Mouse (Mus musculus) heart, embryonic 13.5 days (tissue): ENCODE data around the gene Mei1. TPM values are rescaled to one million over a fixed set of nuclear protein-coding genes. Genes with fewer than 3 reads are reported as not detected.

ENCODE experiments used
- ATAC-seq: fragments of 200-750 bp; cut with Nextera tagmentation; 2 replicates; pipeline ENCODE4 v1.8.0; 2017; ENCODE audit warnings: moderate TSS enrichment; ENCODE audit not compliant: insufficient number of reproducible peaks, low FRiP score, low TSS enrichment; ENCODE audit errors: extremely low read depth
- H3K27ac ChIP-seq: fragments of 300-500 bp; sonication (generic); replicated peaks from 2 replicates; pipeline ENCODE4 v1.5.1; 2015; ENCODE audit warnings: moderate library complexity, mild to moderate bottlenecking, inconsistent platforms
- H3K27me3 ChIP-seq: fragments of 300-500 bp; sonication (generic); replicated peaks from 2 replicates; pipeline ENCODE4 v1.6.1; 2015; ENCODE audit warnings: mild to moderate bottlenecking, inconsistent platforms
- H3K36me3 ChIP-seq: fragments of 300-500 bp; sonication (generic); 2 replicates; pipeline ENCODE4 v1.6.1; 2015; ENCODE audit warnings: mild to moderate bottlenecking, inconsistent platforms
- H3K4me1 ChIP-seq: fragments of 300-500 bp; sonication (generic); 2 replicates; pipeline ENCODE4 v1.6.1; 2015; ENCODE audit warnings: inconsistent platforms
- H3K4me2 ChIP-seq: fragments of 300-500 bp; sonication (generic); 2 replicates; pipeline ENCODE4 v1.6.1; 2015; ENCODE audit warnings: inconsistent platforms, mild to moderate bottlenecking, moderate library complexity
- H3K4me3 ChIP-seq: fragments of 300-500 bp; sonication (generic); 2 replicates; pipeline ENCODE4 v1.5.1; 2015; ENCODE audit warnings: moderate library complexity, mild to moderate bottlenecking, inconsistent platforms
- H3K9ac ChIP-seq: fragments of 300-500 bp; sonication (generic); 2 replicates; pipeline ENCODE4 v1.6.1; 2015; ENCODE audit warnings: inconsistent platforms, mild to moderate bottlenecking, moderate library complexity
- H3K9me3 ChIP-seq: fragments of 300-500 bp; sonication (generic); 2 replicates; pipeline ENCODE4 v1.6.1; 2016; ENCODE audit warnings: inconsistent platforms
- WGBS: fragments of 180-500 bp; shearing (Covaris S2); methylation state at CpG from one replicate; pipeline ENCODE4 v1.1.7; 2015; ENCODE audit warnings: mixed read lengths; 5-methylcytosine and 5-hydroxymethylcytosine counted together
- polyA plus RNA-seq: library from polyadenylated mRNA; unstranded; fragments of >200 nt; fragmentation: Nextera tagmentation; extraction: Ambion mirVana; gene quantifications from 2 replicates; pipeline ENCODE4 v1.2.1, GENCODE M21; 2015

Mei1 gene
- polyA plus RNA-seq, 1 experiment from 2014 or later: not detected

GRCm38 (mm10) chr15:82165332-82166239, 95.8 kb downstream of the Mei1 start:
- 55% methylated on average over 8 of the region's 8 CpGs for WGBS
- Histone ChIP-seq H3K27ac (0 out of 2 replicates have a peak overlapping the region, but pooled peaks have one; percentile 12), H3K9ac (peak overlapping the region; percentile 30; the same call in 1 of the 2 replicates), H3K4me1 (peaks cover 99% of the 10 kb centered on the region), H3K4me3 (no peak overlapping the region), H3K9me3 (no peaks in the 10 kb centered on the region), H3K36me3 (peaks cover 8% of the 10 kb centered on the region), H3K27me3 (no peaks in the 10 kb centered on the region), H3K4me2 (no peak overlapping the region)
- no peak for ATAC-seq

GRCm38 (mm10) chr15:82166240-82167100, 96.7 kb downstream of the Mei1 start:
- Histone ChIP-seq H3K4me1 (peaks cover 98% of the 10 kb centered on the region), H3K27ac (peak overlapping the region; percentile 29; the same call in 1 of the 2 replicates), H3K4me2 (0 out of 2 replicates have a peak overlapping the region, but pooled peaks have one; percentile 6), H3K9ac (peak overlapping the region; percentile 47), H3K36me3 (peaks cover 17% of the 10 kb centered on the region), H3K9me3 (no peaks in the 10 kb centered on the region), H3K4me3 (no peak overlapping the region), H3K27me3 (no peaks in the 10 kb centered on the region)
- WGBS: 64% methylated on average over 22 of the region's 22 CpGs
- no peak for ATAC-seq

GRCm38 (mm10) chr15:82167201-82168168, 97.7 kb downstream of the Mei1 start:
- H3K4me3 ChIP-seq: no peak overlapping the region
- H3K36me3 ChIP-seq: peaks cover 27% of the 10 kb centered on the region
- 56% methylated on average over 23 of the region's 23 CpGs for WGBS
- H3K27me3 ChIP-seq: no peaks in the 10 kb centered on the region
- H3K4me1 ChIP-seq: peaks cover 87% of the 10 kb centered on the region
- no peak overlapping the region for H3K4me2 ChIP-seq
- H3K27ac ChIP-seq: peak overlapping the region; percentile 29
- H3K9me3 ChIP-seq: no peaks in the 10 kb centered on the region
- no peak for ATAC-seq
- peak overlapping the region; percentile 12 for H3K9ac ChIP-seq

GRCm38 (mm10) chr15:82169671-82170070, 99.9 kb downstream of the Mei1 start:
- H3K9ac ChIP-seq: peak overlapping the region; percentile 8; the same call in 1 of the 2 replicates
- H3K27me3 ChIP-seq: no peaks in the 10 kb centered on the region
- peaks cover 66% of the 10 kb centered on the region for H3K4me1 ChIP-seq
- ATAC-seq: no peak
- peak overlapping the region; percentile 77 for H3K27ac ChIP-seq
- H3K9me3 ChIP-seq: no peaks in the 10 kb centered on the region
- WGBS: 52% methylated on average over 5 of the region's 5 CpGs
- H3K4me2 ChIP-seq: peak overlapping the region; percentile 24
- peaks cover 47% of the 10 kb centered on the region for H3K36me3 ChIP-seq
- no peak overlapping the region for H3K4me3 ChIP-seq

GRCm38 (mm10) chr15:82170437-82171377, 100.9 kb downstream of the Mei1 start:
- H3K9me3 ChIP-seq: no peaks in the 10 kb centered on the region
- H3K4me1 ChIP-seq: peaks cover 56% of the 10 kb centered on the region
- WGBS: 72% methylated on average over 36 of the region's 36 CpGs
- no peaks in the 10 kb centered on the region for H3K27me3 ChIP-seq
- no peak overlapping the region for H3K4me3 ChIP-seq
- peak overlapping the region; percentile 77 for H3K27ac ChIP-seq
- ATAC-seq: no peak
- peaks cover 57% of the 10 kb centered on the region for H3K36me3 ChIP-seq
- no peak overlapping the region for H3K9ac ChIP-seq
- H3K4me2 ChIP-seq: peak overlapping the region; percentile 24

GRCm38 (mm10) chr15:82172648-82173047, 102.9 kb downstream of the Mei1 start:
- no peak for ATAC-seq
- Histone ChIP-seq H3K9me3 (no peaks in the 10 kb centered on the region), H3K36me3 (peaks cover 75% of the 10 kb centered on the region), H3K4me3 (no peak overlapping the region), H3K27me3 (no peaks in the 10 kb centered on the region), H3K4me2 (no peak overlapping the region), H3K27ac (0 out of 2 replicates have a peak overlapping the region, but pooled peaks have one; percentile 29), H3K9ac (no peak overlapping the region), H3K4me1 (peaks cover 37% of the 10 kb centered on the region)
- 67% methylated on average over 8 of the region's 8 CpGs for WGBS

- Histone ChIP-seq H3K27me3 (no peaks in the 10 kb centered on the region), H3K4me3 (no peak overlapping the region), H3K4me1 (peaks cover 15% of the 10 kb centered on the region), H3K9me3 (no peaks in the 10 kb centered on the region), H3K9ac (no peak overlapping the region), H3K27ac (no peak overlapping the region), H3K4me2 (no peak overlapping the region), H3K36me3 (peaks cover 95% of the 10 kb centered on the region)
- no peak for ATAC-seq
- 90% methylated on average over 9 of the region's 9 CpGs for WGBS
Measured at GRCm38 (mm10) chr15:82175091-82175490, 105.3 kb downstream of the Mei1 start.

Other genes starting within 250 kb of the Mei1 start
- 11.8 and 13.8 TPM in 2 replicates for gene Tob2, start 211.2 kb upstream of the Mei1 start, polyA plus RNA-seq
- gene Phf5a, start 198.1 kb upstream of the Mei1 start, polyA plus RNA-seq: 92.7 and 114 TPM in 2 replicates
- 486 and 514 TPM in 2 replicates for gene Aco2, start 197.7 kb upstream of the Mei1 start, polyA plus RNA-seq
- gene Polr3h, start 143.8 kb upstream of the Mei1 start, polyA plus RNA-seq: 128 and 146 TPM in 2 replicates
- 5.9 and 7.0 TPM in 2 replicates for gene Csdc2, start 133.2 kb upstream of the Mei1 start, polyA plus RNA-seq
- gene Pmm1, start 109.1 kb upstream of the Mei1 start, polyA plus RNA-seq: 17.9 and 20.2 TPM in 2 replicates
- gene 1700029P11Rik, start 89.5 kb upstream of the Mei1 start, polyA plus RNA-seq: not detected in 2 replicates
- 71.3 and 72.9 TPM in 2 replicates for gene Xrcc6, start 82.2 kb upstream of the Mei1 start, polyA plus RNA-seq
- 19.1 and 20.0 TPM in 2 replicates for gene Desi1, start 36.1 kb upstream of the Mei1 start, polyA plus RNA-seq
- 167 and 192 TPM in 2 replicates for gene Snu13, start 22.4 kb upstream of the Mei1 start, polyA plus RNA-seq
- not detected in 2 replicates for gene 4930407I10Rik, start 10.8 kb upstream of the Mei1 start, polyA plus RNA-seq
- gene Ccdc134, start 57.9 kb downstream of the Mei1 start, polyA plus RNA-seq: 9.0 and 9.6 TPM in 2 replicates
- gene Srebf2, start 77.2 kb downstream of the Mei1 start, polyA plus RNA-seq: 89.4 and 92.6 TPM in 2 replicates
- gene Shisa8, start 142.8 kb downstream of the Mei1 start, polyA plus RNA-seq: 0.17 and 0.21 TPM in 2 replicates
- gene Tnfrsf13c, start 154.4 kb downstream of the Mei1 start, polyA plus RNA-seq: 0.15 TPM in 1 of 2 replicates, not detected in the other
- 61.5 and 71.1 TPM in 2 replicates for gene Cenpm, start 174.8 kb downstream of the Mei1 start, polyA plus RNA-seq
- gene 1500009C09Rik, start 182.4 kb downstream of the Mei1 start, polyA plus RNA-seq: 0.09 TPM in 1 of 2 replicates, not detected in the other
- 4.5 and 6.0 TPM in 2 replicates for gene Sept3, start 204.9 kb downstream of the Mei1 start, polyA plus RNA-seq
- gene Wbp2nl, start 229.0 kb downstream of the Mei1 start, polyA plus RNA-seq: 0.37 and 0.49 TPM in 2 replicates